Mouse (Mus musculus): ENCODE measurements around the gene Aspdh. TPM values are rescaled to one million over a fixed set of nuclear protein-coding genes. Genes with fewer than 3 reads are reported as not detected.

Gene Aspdh
- polyA plus RNA-seq, 1 experiment from 2014 or later: 0.28 TPM

GRCm38 (mm10) chr7:44441180-44441579 is 24.0 kb upstream of the Aspdh start:
- H3K27ac ChIP-seq (ENCODE audit: low read depth): no peak overlapping the region
- H3K4me2 ChIP-seq: peak overlapping the region; percentile 61; the same call in 1 of the 2 replicates
- 13% methylated on average over 1 of the region's 1 CpGs for WGBS
- DNase-seq: no peak
- ATAC-seq (ENCODE audit: insufficient read depth): no peak
- H3K27me3 ChIP-seq (ENCODE audit: insufficient read depth, low read length): peaks cover 64% of the 10 kb centered on the region
- no peaks in the 10 kb centered on the region for H3K9me3 ChIP-seq (ENCODE audit: low read depth, low read length)
- no peaks in the 10 kb centered on the region for H3K4me1 ChIP-seq (ENCODE audit: insufficient read depth)
- no peak overlapping the region for H3K9ac ChIP-seq
- H3K4me3 ChIP-seq (ENCODE audit: low read depth, low read length): no peak overlapping the region; the same call in 1 of the 2 replicates
- TF ChIP-seq CTCF (IDR thresholded peaks at IDR 0.05; ENCODE audit: low read depth): no peak
- no peaks in the 10 kb centered on the region for H3K36me3 ChIP-seq (ENCODE audit: insufficient read depth)

GRCm38 (mm10) chr7:44441648-44442109 is 23.5 kb upstream of the Aspdh start:
- H3K4me3 ChIP-seq (ENCODE audit: low read depth, low read length): peak overlapping the region; percentile 40
- no peaks in the 10 kb centered on the region for H3K36me3 ChIP-seq (ENCODE audit: insufficient read depth)
- ATAC-seq (ENCODE audit: insufficient read depth): peak; percentile 32; the same call in 1 of the 2 replicates
- H3K4me1 ChIP-seq (ENCODE audit: insufficient read depth): no peaks in the 10 kb centered on the region
- no peak for TF ChIP-seq CTCF (IDR thresholded peaks at IDR 0.05; ENCODE audit: low read depth)
- H3K9ac ChIP-seq: peak overlapping the region; percentile 54; the same call in 1 of the 2 replicates
- 0% methylated on average over 14 of the region's 14 CpGs for WGBS
- H3K27me3 ChIP-seq (ENCODE audit: insufficient read depth, low read length): peaks cover 67% of the 10 kb centered on the region
- H3K9me3 ChIP-seq (ENCODE audit: low read depth, low read length): no peaks in the 10 kb centered on the region
- peak overlapping the region; percentile 61 for H3K4me2 ChIP-seq
- peak; percentile 42 for DNase-seq
- H3K27ac ChIP-seq (ENCODE audit: low read depth): no peak overlapping the region; the same call in 1 of the 2 replicates

- WGBS: 1% methylated on average over 14 of the region's 14 CpGs
- Histone ChIP-seq H3K4me3 (ENCODE audit: low read depth, low read length) (peak overlapping the region; percentile 40), H3K27me3 (ENCODE audit: insufficient read depth, low read length) (peaks cover 67% of the 10 kb centered on the region), H3K36me3 (ENCODE audit: insufficient read depth) (no peaks in the 10 kb centered on the region), H3K9ac (peak overlapping the region; percentile 54), H3K4me2 (peak overlapping the region; percentile 61), H3K27ac (ENCODE audit: low read depth) (no peak overlapping the region; the same call in 1 of the 2 replicates), H3K9me3 (ENCODE audit: low read depth, low read length) (no peaks in the 10 kb centered on the region), H3K4me1 (ENCODE audit: insufficient read depth) (no peaks in the 10 kb centered on the region)
- DNase-seq (peak; percentile 21), ATAC-seq (ENCODE audit: insufficient read depth) (peak; percentile 41; the same call in 1 of the 2 replicates)
- TF ChIP-seq CTCF (IDR thresholded peaks at IDR 0.05; ENCODE audit: low read depth): no peak
Observed at GRCm38 (mm10) chr7:44442407-44442821, 22.8 kb upstream of the Aspdh start.

- Histone ChIP-seq H3K4me1 (ENCODE audit: insufficient read depth) (no peaks in the 10 kb centered on the region), H3K27me3 (ENCODE audit: insufficient read depth, low read length) (peaks cover 67% of the 10 kb centered on the region), H3K4me2 (peak overlapping the region; percentile 61), H3K9me3 (ENCODE audit: low read depth, low read length) (no peaks in the 10 kb centered on the region), H3K36me3 (ENCODE audit: insufficient read depth) (no peaks in the 10 kb centered on the region), H3K27ac (ENCODE audit: low read depth) (no peak overlapping the region), H3K9ac (peak overlapping the region; percentile 54; the same call in 1 of the 2 replicates), H3K4me3 (ENCODE audit: low read depth, low read length) (peak overlapping the region; percentile 40)
- WGBS: 10% methylated on average over 20 of the region's 20 CpGs
- ATAC-seq (ENCODE audit: insufficient read depth) (peak; percentile 42; the same call in 1 of the 2 replicates), DNase-seq (peak; percentile 56)
- TF ChIP-seq CTCF (IDR thresholded peaks at IDR 0.05; ENCODE audit: low read depth): peak; percentile 26; the same call in 1 of the 2 replicates
Observed at GRCm38 (mm10) chr7:44443268-44444173, 21.7 kb upstream of the Aspdh start.

- no peak for TF ChIP-seq CTCF (IDR thresholded peaks at IDR 0.05; ENCODE audit: low read depth)
- H3K27ac ChIP-seq (ENCODE audit: low read depth): no peak overlapping the region
- DNase-seq: no peak
- H3K9ac ChIP-seq: no peak overlapping the region
- H3K36me3 ChIP-seq (ENCODE audit: insufficient read depth): no peaks in the 10 kb centered on the region
- no peaks in the 10 kb centered on the region for H3K4me1 ChIP-seq (ENCODE audit: insufficient read depth)
- no peaks in the 10 kb centered on the region for H3K9me3 ChIP-seq (ENCODE audit: low read depth, low read length)
- WGBS: 16% methylated on average over 29 of the region's 29 CpGs
- no peak overlapping the region for H3K4me2 ChIP-seq
- ATAC-seq (ENCODE audit: insufficient read depth): no peak
- H3K4me3 ChIP-seq (ENCODE audit: low read depth, low read length): no peak overlapping the region
- peaks cover 62% of the 10 kb centered on the region for H3K27me3 ChIP-seq (ENCODE audit: insufficient read depth, low read length)
Observed at GRCm38 (mm10) chr7:44444886-44445527, 20.2 kb upstream of the Aspdh start.

GRCm38 (mm10) chr7:44445528-44445923 is 19.7 kb upstream of the Aspdh start:
- H3K4me1 ChIP-seq (ENCODE audit: insufficient read depth): no peaks in the 10 kb centered on the region

More at GRCm38 (mm10) chr7:44445528-44445923, 19.7 kb upstream of the Aspdh start:
- no peak for TF ChIP-seq CTCF (IDR thresholded peaks at IDR 0.05; ENCODE audit: low read depth)
- Histone ChIP-seq H3K9ac (no peak overlapping the region), H3K36me3 (ENCODE audit: insufficient read depth) (no peaks in the 10 kb centered on the region), H3K4me3 (ENCODE audit: low read depth, low read length) (no peak overlapping the region), H3K4me2 (no peak overlapping the region), H3K27ac (ENCODE audit: low read depth) (no peak overlapping the region), H3K27me3 (ENCODE audit: insufficient read depth, low read length) (peaks cover 57% of the 10 kb centered on the region), H3K9me3 (ENCODE audit: low read depth, low read length) (no peaks in the 10 kb centered on the region)
- 15% methylated on average over 7 of the region's 7 CpGs for WGBS
- no peak for DNase-seq
- no peak for ATAC-seq (ENCODE audit: insufficient read depth)
